Mouse (Mus musculus) E14TG2a.4 (cell line): ENCODE data around the gene Notch2.

Source experiments
- CTCF ChIP-seq: conservative IDR thresholded peaks from 2 replicates; pipeline ENCODE4 v1.5.1; 2014; ENCODE audit warnings: low read length
- NANOG ChIP-seq: IDR thresholded peaks from 2 replicates; pipeline ENCODE4 v1.6.1; 2014; ENCODE audit warnings: borderline replicate concordance, low read length, mixed read lengths
- POU5F1 ChIP-seq: IDR thresholded peaks from 2 replicates; pipeline ENCODE4 v1.6.1; 2014; ENCODE audit warnings: low read length, borderline replicate concordance

DNA sequence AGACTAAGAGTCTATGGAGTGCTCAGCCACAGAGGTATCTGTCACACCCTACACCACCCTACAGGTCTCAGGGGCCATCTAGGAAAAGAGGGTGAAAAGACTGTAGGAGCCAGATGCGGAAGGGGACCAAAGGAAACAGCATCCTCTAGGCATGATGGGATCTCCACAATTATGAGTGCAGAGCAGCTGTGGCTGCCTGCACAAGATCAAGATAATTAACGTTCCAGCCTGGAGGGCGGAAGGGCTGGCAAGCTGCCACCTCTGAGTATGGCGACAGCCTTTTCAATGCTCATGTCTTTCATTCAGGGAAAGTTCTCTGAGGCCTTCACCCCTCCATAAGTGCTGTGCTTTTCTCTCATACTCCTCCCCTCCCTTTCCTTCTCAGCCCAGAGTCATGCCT lies 146.0 kb downstream of the Notch2 start:
- TF ChIP-seq CTCF (no peak), POU5F1 (no peak), NANOG (no peak)
